Comparison of ENCODE assay signal across 8 mouse cellular contexts in the genomic region with DNA sequence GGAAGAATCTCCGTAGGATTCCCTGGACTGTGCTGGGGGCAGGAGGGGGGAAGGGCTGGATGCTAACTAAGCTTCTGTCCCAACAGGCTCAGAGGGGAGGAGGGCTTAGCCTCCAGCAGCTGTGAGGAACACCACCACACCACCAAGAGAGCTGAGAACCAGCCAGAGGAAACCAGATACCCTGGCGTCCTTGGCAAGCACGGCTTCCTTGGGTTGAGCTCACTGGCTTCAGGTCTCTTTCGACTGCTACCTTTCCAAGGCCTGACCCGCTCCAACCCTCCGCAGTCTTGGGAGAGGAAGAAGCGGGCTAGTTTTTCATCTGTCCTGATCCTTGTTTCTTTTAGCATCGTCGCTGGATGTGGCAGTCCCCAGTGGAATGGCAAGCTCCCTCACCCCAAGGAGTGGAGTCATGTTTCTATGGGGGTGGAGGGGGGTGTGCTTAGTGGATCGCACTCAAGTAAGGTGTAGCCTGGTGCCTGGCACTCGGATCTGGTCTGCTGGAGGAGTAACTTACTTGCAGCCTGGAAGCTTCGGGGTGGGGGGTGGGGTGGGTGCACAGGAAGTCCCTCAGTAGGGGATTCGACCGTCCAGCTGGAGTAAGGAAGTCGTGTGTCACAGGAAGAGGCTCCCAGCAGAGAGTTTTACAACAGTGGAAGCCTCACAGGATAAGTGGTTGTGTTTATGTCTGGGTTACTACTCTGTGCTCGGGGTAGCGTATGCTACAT. TPM values are rescaled to one million over a fixed set of nuclear protein-coding genes. Genes with fewer than 3 reads are reported as not detected.
DNase-seq lines count a peak whose midpoint lies in the region; ATAC-seq and TF ChIP-seq lines count a peak whose summit lies in the region.

No protein-coding gene starts in this region.

- H3K4me3 ChIP-seq in heart, embryonic 13.5 days: peak overlapping the region; percentile 95
- no peak overlapping the region for H3K4me3 ChIP-seq in kidney, postnatal 0 days (replicated peaks; ENCODE audit: low read depth, low read length)

- no peak for TF ChIP-seq CTCF in kidney, postnatal 0 days (IDR thresholded peaks at IDR 0.05; ENCODE audit: low read depth)

- H3K4me2 ChIP-seq in heart, embryonic 13.5 days: peak overlapping the region; percentile 97
- peak overlapping the region; percentile 40 for H3K4me2 ChIP-seq in kidney, postnatal 0 days (ENCODE audit: low read length)

- DNase-seq in ES-CJ7 (ENCODE audit: low read depth, low spot score): peak; percentile 85
- DNase-seq in embryo, embryonic 11 days: peak; percentile 69
- DNase-seq in kidney, postnatal 0 days (ENCODE audit: low spot score): peak; percentile 79
- DNase-seq in lung, postnatal 36 days: peak; percentile 42
- DNase-seq in testis, postnatal 10 days (ENCODE audit: low spot score): peak; percentile 54
- no peak for DNase-seq in layer of hippocampus, adult 11-12 months (ENCODE audit: low spot score)
- no peak for DNase-seq in right cerebral cortex, postnatal 14 days

- H3K27ac ChIP-seq in heart, embryonic 13.5 days (replicated peaks): peak overlapping the region; percentile 100
- H3K27ac ChIP-seq in kidney, postnatal 0 days: peak overlapping the region; percentile 97

- H3K27me3 ChIP-seq in heart, embryonic 13.5 days (replicated peaks): no peaks in the 10 kb centered on the region
- no peaks in the 10 kb centered on the region for H3K27me3 ChIP-seq in kidney, postnatal 0 days (ENCODE audit: insufficient read depth, low read length)

- peaks cover 37% of the 10 kb centered on the region for H3K4me1 ChIP-seq in heart, embryonic 13.5 days
- H3K4me1 ChIP-seq in kidney, postnatal 0 days (replicated peaks; ENCODE audit: insufficient read depth, low read length): peaks cover 26% of the 10 kb centered on the region

- H3K36me3 ChIP-seq in heart, embryonic 13.5 days: no peaks in the 10 kb centered on the region
- no peaks in the 10 kb centered on the region for H3K36me3 ChIP-seq in kidney, postnatal 0 days (ENCODE audit: insufficient read depth, low read length)

- H3K9ac ChIP-seq in heart, embryonic 13.5 days: peak overlapping the region; percentile 57
- H3K9ac ChIP-seq in kidney, postnatal 0 days (ENCODE audit: low read depth, low read length): peak overlapping the region; percentile 13; the same call in 1 of the 2 replicates

- H3K9me3 ChIP-seq in heart, embryonic 13.5 days: no peaks in the 10 kb centered on the region
- no peaks in the 10 kb centered on the region for H3K9me3 ChIP-seq in kidney, postnatal 0 days (replicated peaks; ENCODE audit: low read length)

- WGBS in heart, embryonic 13.5 days: 9% methylated on average over 17 of the region's 17 CpGs
- 6% methylated on average over 17 of the region's 17 CpGs for WGBS in kidney, postnatal 0 days

- no peak for ATAC-seq in heart, embryonic 13.5 days (ENCODE audit: extremely low read depth, insufficient number of reproducible peaks, low FRiP score, low TSS enrichment)
- ATAC-seq in kidney, postnatal 0 days (replicated peaks; ENCODE audit: low FRiP score, low read depth): peak; percentile 14

RNA-seq across cellular contexts. Expression of gene Ssbp3, which starts 2.6 kb away (rescaled TPM):
- polyA plus RNA-seq in heart, embryonic 13.5 days (2015; fragmentation: Nextera tagmentation; extraction: Ambion mirVana): 59.8 and 61.9 TPM in 2 replicates
- polyA plus RNA-seq in kidney, postnatal 0 days (2015; fragmentation: Nextera tagmentation; extraction: Ambion mirVana): 62.6 and 68.3 TPM in 2 replicates

Comparison
In these comparisons a context has a peak if more than half of its experiments do, and no peak if none do; other contexts are left out.
1. DNase-seq: peak in ES-CJ7 (single experiment), embryo, embryonic 11 days (single experiment), kidney, postnatal 0 days (single experiment), lung, postnatal 36 days (single experiment) and testis, postnatal 10 days (single experiment); none in layer of hippocampus, adult 11-12 months (single experiment) and right cerebral cortex, postnatal 14 days (single experiment).